Mouse (Mus musculus): ENCODE data around the gene Hmgb3.

DNA sequence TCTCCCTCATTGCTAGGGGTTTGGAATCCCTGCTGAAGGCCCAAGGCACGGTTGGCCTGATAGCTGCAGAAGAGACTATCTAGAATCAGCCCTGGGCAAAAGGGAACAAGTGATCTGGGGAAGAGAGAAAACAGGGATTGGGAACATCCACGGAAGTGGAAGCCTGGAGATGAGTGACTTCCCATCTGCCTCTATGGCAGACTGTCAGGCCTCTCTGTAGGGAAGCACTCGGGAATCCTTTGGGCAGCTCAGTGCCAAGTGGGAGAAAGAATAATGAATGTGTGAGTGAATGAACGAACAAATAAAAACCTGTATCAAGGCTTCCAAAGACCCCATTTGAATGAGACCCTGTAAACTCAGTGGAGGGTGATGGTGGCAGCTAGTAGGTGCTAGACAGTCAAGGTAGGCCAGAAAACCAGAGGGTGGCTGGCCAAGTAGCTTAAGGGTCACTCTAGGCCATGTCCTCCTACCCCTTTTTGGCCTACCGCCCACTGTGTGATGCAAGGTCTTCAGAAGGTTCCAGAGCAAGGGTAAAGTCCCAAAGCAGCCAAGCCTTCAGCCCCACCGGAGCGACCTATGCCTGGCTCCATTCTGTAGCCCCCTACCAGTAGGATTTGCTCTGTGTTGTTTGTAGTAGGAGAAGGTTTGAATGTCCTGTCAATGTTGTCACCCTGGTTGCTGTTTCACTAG lies 14.8 kb upstream of the Hmgb3 start:
- TF ChIP-seq CTCF (IDR thresholded peaks at IDR 0.05; ENCODE audit: borderline replicate concordance, insufficient read depth, low read length) (no peak), POLR2A (IDR thresholded peaks at IDR 0.05; ENCODE audit: low read depth, low read length) (no peak)

Measured in embryonic fibroblast, embryonic 13.5 days (primary cell).